Mouse (Mus musculus) intestine, embryonic 15.5 days (tissue): ENCODE measurements at regions not wholly inside any gene's neighbourhood (a gene's known extent, or its start where the extent isn't known, plus 50 kb on each side); places are given as distances from the start of the nearest gene placed in this dataset.

ENCODE experiments used
- ATAC-seq: fragments of 200-750 bp; cut with Nextera tagmentation; 2 replicates; pipeline ENCODE4 v1.8.0; 2017; ENCODE audit warnings: moderate TSS enrichment, moderate library complexity
- H3K27ac ChIP-seq: fragments of 300-500 bp; sonication (generic); 2 replicates; pipeline ENCODE4 v1.5.1; 2015; ENCODE audit warnings: mild to moderate bottlenecking, inconsistent platforms
- H3K27me3 ChIP-seq: fragments of 300-500 bp; sonication (generic); replicated peaks from 2 replicates; pipeline ENCODE4 v1.6.1; 2015; ENCODE audit warnings: inconsistent platforms
- H3K36me3 ChIP-seq: fragments of 300-500 bp; sonication (generic); 2 replicates; pipeline ENCODE4 v1.6.1; 2015; ENCODE audit warnings: inconsistent platforms
- H3K4me1 ChIP-seq: fragments of 300-500 bp; sonication (generic); replicated peaks from 2 replicates; pipeline ENCODE4 v1.6.1; 2015; ENCODE audit warnings: inconsistent platforms
- H3K4me2 ChIP-seq: fragments of 300-500 bp; sonication (generic); replicated peaks from 2 replicates; pipeline ENCODE4 v1.6.1; 2015; ENCODE audit warnings: mild to moderate bottlenecking, inconsistent platforms
- H3K4me3 ChIP-seq: fragments of 300-500 bp; sonication (generic); replicated peaks from 2 replicates; pipeline ENCODE4 v1.5.1; 2015; ENCODE audit warnings: inconsistent platforms
- H3K9ac ChIP-seq: fragments of 300-500 bp; sonication (generic); 2 replicates; pipeline ENCODE4 v1.6.1; 2015; ENCODE audit warnings: inconsistent platforms
- H3K9me3 ChIP-seq: fragments of 300-500 bp; sonication (generic); 2 replicates; pipeline ENCODE4 v1.6.1; 2016; ENCODE audit warnings: inconsistent platforms
- WGBS: fragments of 180-500 bp; shearing (Covaris S2); methylation state at CpG from one replicate; pipeline ENCODE4 v1.1.7; 2015; 5-methylcytosine and 5-hydroxymethylcytosine counted together

DNA sequence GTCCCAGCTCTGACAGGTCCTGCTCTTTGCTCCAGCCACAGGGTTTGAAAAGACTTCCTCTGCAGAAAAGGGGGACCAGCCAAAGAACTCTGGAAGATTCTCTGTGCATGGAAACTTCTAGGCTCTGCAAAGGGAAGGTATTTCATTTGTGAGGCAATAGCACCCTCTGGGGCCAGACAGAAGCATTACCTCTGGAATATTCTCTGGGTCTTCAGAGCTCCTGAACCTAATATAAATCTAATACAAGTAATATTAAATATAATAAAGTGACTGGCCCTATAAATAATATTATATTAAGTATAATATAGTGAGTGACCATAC lies 109.4 kb upstream of the Gm14444 start:
- peak overlapping the region; percentile 54; the same call in 1 of the 2 replicates for H3K27ac ChIP-seq
- no peaks in the 10 kb centered on the region for H3K36me3 ChIP-seq
- ATAC-seq: peak; percentile 43
- H3K27me3 ChIP-seq: no peaks in the 10 kb centered on the region
- H3K4me3 ChIP-seq: no peak overlapping the region
- 0 out of 2 replicates have a peak, but pooled peaks cover 3% of the 10 kb centered on the region for H3K4me1 ChIP-seq
- no peak overlapping the region for H3K9ac ChIP-seq
- H3K4me2 ChIP-seq: no peak overlapping the region
- no peaks in the 10 kb centered on the region for H3K9me3 ChIP-seq

DNA sequence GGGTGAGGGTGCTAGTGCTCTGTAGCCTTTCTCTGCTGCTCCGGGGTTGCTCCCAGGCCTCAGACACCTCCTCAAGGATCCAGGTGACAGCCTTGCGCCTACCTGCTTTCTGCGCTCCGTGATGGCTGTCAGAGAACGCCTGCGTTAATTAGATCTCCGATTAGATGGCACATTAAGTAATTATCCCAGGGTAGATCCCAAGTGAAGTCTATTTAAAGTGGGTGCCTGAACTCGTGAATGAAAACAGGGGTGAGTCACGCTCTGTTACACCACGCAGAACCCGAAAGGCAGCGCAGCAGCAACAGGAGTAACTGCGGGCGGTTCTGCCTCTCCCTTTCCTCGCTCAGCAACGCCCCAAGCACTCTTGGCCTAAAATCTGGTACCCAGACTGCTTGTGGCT lies 108.2 kb upstream of the Gm14444 start:
- no peak for ATAC-seq
- H3K27ac ChIP-seq: no peak overlapping the region
- H3K9me3 ChIP-seq: no peaks in the 10 kb centered on the region
- no peaks in the 10 kb centered on the region for H3K27me3 ChIP-seq
- 0 out of 2 replicates have a peak, but pooled peaks cover 3% of the 10 kb centered on the region for H3K4me1 ChIP-seq
- no peak overlapping the region for H3K4me3 ChIP-seq
- no peaks in the 10 kb centered on the region for H3K36me3 ChIP-seq
- H3K9ac ChIP-seq: no peak overlapping the region
- H3K4me2 ChIP-seq: no peak overlapping the region
- 89% methylated on average over 16 of the region's 16 CpGs for WGBS

DNA sequence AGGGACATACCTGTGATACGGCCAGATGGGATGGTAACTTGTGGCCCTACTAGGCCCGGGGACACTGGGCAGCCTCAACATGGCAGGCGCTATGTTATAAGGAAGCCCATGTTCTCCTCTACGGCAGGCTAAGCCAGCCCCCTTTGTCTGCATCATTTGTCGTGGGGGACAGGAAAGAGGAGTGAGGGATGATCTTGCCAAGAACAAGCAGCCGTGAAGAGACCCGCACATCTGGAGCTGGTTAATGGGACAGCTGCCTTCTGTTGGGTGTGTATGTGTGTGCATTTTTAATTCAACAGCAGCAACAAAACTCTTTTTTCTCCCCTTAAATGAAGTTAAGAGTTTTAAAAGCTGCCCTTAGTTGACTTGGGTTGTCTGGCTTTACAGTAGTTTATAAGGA lies 106.4 kb upstream of the Gm14444 start:
- Histone ChIP-seq H3K9me3 (no peaks in the 10 kb centered on the region), H3K27ac (no peak overlapping the region), H3K4me3 (no peak overlapping the region), H3K4me1 (0 out of 2 replicates have a peak, but pooled peaks cover 3% of the 10 kb centered on the region), H3K27me3 (no peaks in the 10 kb centered on the region), H3K36me3 (no peaks in the 10 kb centered on the region), H3K9ac (no peak overlapping the region), H3K4me2 (no peak overlapping the region)
- ATAC-seq: no peak
- WGBS: 54% methylated on average over 7 of the region's 7 CpGs

DNA sequence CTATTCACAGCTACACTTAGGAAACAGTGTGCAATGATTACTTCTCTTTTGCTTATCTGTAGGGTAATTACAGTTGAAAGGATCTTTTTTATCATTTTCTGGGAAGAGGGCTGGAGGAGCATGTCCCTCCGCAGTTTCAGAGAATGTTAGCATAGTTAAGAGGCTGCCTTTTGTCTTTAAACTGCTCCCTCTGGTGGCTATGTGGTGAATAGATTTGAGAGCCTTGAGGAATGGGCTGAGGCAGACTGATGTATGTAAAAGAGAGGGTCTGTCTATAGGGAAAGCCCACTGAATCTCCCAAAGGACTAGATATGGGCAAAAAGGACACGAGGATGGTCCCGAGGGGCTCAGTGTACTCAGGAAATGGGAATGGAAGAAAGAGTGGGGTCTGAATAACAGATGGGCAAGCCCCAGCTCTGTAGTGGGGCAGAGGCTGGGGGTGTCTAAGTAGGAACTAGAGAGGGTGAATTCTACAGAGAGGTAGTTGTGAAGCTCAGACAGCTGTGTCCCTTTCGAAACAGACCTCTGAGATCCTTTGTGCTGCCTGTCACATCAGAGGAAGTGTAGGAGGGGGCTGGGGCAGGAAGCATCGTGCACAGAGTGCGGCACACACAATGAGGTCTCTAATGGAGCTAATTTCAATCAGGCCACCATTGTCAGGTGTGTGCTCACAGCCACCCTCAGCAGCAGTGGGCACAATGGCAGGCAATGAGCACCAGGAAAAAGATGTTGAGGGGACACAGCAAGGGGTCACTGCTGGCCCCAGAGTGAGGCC lies 104.0 kb upstream of the Gm14444 start:
- H3K36me3 ChIP-seq: no peaks in the 10 kb centered on the region
- peak; percentile 80 for ATAC-seq
- no peak overlapping the region for H3K4me3 ChIP-seq
- no peak overlapping the region for H3K9ac ChIP-seq
- H3K27ac ChIP-seq: no peak overlapping the region
- no peaks in the 10 kb centered on the region for H3K9me3 ChIP-seq
- H3K27me3 ChIP-seq: no peaks in the 10 kb centered on the region
- H3K4me2 ChIP-seq: no peak overlapping the region
- H3K4me1 ChIP-seq: 0 out of 2 replicates have a peak, but pooled peaks cover 3% of the 10 kb centered on the region
- 44% methylated on average over 6 of the region's 6 CpGs for WGBS

DNA sequence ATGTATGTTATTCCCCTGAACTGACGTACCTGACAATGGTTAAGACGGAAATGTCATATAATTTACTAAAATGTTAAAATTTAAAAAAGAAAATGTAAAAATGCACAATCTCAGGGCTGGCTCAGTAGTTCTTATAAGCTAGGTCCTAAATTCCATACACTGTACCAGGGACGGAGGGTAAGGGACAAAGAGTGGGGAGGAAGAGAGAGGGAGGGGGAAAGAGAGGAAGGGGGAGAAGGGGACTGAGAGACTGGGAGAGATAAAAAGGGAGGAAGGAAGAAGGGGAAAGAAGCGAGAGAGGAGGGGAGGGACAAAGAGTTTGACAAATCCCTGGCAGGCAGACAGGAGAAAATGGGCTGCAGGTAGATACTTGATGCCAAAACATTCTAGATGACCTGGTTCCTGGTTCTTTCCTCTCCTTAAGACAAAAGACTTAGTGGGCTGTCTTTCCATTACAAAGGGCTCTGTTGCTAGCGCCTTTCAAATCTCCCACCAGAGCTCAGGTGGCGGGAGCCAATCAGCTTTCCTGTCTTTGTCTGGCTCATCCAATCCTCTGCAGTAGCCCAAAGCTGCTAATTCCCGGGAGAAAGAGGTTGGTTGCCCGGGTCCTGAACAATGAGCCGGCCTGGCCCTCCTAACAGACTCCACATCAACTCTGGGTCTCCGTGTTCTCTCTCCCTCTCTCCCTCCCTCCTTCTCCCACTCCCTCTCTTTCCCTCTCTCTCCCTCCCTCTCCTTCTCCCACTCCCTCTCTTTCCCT lies 92.7 kb upstream of the Gm14444 start:
- WGBS: 32% methylated on average over 10 of the region's 10 CpGs
- no peak overlapping the region for H3K9ac ChIP-seq
- ATAC-seq: peak; percentile 57

DNA sequence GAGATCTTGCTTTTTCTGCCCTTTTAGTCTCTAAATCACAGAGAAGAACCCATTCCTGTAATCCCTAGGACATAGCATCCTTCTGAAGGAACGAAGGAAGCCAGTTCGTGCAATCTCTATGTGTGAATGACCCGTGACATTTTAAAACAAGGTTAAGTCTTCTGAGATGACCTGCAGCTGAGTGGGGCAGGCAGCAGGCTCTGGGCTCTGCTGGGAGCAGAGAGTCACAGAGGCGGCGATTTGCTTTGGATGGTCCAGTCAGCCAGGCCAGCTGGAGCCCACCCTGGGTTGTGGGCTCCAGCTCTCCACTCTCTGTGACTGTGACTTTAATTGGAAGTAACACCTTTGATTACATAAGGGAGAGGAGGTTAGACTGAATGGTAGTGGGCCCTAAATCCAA lies 92.1 kb upstream of the Gm14444 start:
- H3K27me3 ChIP-seq: no peaks in the 10 kb centered on the region
- ATAC-seq: peak; percentile 36; the same call in 1 of the 2 replicates
- no peaks in the 10 kb centered on the region for H3K4me1 ChIP-seq
- whole genome bisulfite sequencing: 28% methylated on average over 5 of the region's 5 CpGs
- H3K27ac ChIP-seq: no peak overlapping the region
- H3K9me3 ChIP-seq: no peaks in the 10 kb centered on the region
- H3K9ac ChIP-seq: no peak overlapping the region
- no peaks in the 10 kb centered on the region for H3K36me3 ChIP-seq
- no peak overlapping the region for H3K4me3 ChIP-seq
- no peak overlapping the region for H3K4me2 ChIP-seq

More for the DNA sequence above, 92.7 kb upstream of the Gm14444 start:
- Histone ChIP-seq H3K27ac (no peak overlapping the region), H3K27me3 (no peaks in the 10 kb centered on the region), H3K9me3 (no peaks in the 10 kb centered on the region), H3K4me3 (no peak overlapping the region), H3K36me3 (no peaks in the 10 kb centered on the region), H3K4me1 (no peaks in the 10 kb centered on the region), H3K4me2 (0 out of 2 replicates have a peak overlapping the region, but pooled peaks have one; percentile 11)

DNA sequence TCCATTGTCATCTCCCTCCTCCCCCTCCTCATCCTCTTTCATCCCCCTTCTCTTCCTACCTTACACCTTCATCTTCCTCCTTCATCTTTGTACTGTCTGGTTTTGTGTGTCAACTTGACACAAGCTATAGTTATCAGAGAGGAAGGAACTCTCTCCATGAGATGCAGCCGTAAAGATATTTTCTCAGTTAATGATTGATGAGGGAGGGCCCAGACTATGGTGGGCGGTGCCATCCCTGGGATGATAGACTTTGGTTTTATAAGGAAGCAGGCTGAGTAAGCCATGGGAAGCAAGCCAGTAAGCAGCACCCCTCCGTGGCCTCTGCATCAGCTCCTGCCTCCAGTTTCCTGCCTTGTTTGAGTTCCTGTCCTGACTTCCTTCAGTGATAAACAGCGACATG lies 87.8 kb upstream of the Gm14444 start:
- WGBS: 48% methylated on average over 4 of the region's 4 CpGs
- Histone ChIP-seq H3K4me3 (no peak overlapping the region), H3K27me3 (no peaks in the 10 kb centered on the region), H3K27ac (no peak overlapping the region), H3K4me2 (no peak overlapping the region), H3K4me1 (no peaks in the 10 kb centered on the region), H3K9me3 (no peaks in the 10 kb centered on the region), H3K36me3 (no peaks in the 10 kb centered on the region), H3K9ac (no peak overlapping the region)
- ATAC-seq: peak; percentile 50; the same call in 1 of the 2 replicates

DNA sequence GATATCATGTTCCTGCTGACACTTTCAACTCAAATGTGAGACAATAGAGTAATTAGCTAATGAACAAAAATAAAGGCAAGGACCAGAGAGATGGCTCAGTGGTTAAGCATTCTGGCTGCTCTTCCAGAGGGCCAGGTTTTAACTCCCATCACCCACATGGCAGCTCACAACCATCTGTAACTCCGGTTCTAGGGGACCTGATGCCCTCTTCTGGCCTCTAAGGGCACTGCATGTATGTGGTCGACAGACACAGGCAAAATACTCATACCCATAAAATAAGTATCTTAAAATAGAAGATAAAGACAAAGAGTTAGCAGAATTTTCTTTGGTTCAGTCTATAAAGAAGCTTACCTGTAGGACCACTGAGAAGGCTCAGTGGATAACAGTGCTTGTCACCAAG lies 80.3 kb upstream of the Gm14444 start:
- Histone ChIP-seq H3K4me2 (no peak overlapping the region), H3K4me1 (no peaks in the 10 kb centered on the region), H3K9ac (no peak overlapping the region), H3K36me3 (no peaks in the 10 kb centered on the region), H3K9me3 (no peaks in the 10 kb centered on the region), H3K27me3 (no peaks in the 10 kb centered on the region), H3K4me3 (no peak overlapping the region), H3K27ac (no peak overlapping the region)
- 69% methylated on average over 2 of the region's 2 CpGs for WGBS
- ATAC-seq: no peak

DNA sequence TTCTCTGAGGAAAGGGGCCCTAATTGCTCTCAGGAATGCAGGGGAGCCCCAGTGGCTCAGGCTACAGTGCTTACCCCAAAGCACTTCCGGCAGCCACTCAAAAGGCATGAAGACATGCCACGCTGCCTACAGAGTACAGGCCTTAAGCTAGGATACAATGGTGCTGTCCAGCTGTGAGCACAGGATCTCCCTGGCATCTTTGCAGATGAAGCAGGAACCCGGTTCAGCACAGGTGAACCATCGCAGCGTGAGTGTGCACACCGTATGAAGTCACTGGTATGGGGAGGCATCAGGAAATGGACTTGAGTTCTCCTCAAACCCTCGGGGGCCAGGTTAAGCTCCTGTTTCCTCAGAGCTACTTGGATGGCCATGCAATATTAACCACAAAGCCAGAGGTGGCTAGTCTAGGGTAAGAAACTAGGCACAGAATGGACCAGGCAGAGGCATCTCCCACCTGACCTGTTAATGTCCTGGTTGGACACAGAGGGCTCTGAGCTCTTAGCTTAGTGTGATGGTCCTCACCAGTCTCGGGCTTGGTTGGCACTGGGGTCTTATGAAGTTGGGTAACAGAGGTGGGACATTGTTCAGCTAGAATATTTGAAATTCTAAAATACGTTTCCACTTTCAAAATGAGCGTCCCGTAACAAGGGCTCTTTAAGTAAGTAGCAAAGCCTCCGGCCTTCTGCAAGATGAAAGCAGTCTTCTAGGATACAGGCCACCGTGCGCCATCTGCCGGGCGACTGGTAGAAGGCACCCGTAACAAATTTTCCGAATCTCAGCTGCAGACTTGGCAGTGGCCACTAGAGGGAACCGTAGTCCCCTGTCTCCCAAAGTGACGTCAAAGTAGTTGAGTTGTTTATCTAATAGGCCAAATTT lies 77.7 kb upstream of the Gm14444 start:
- Histone ChIP-seq H3K9me3 (no peaks in the 10 kb centered on the region), H3K36me3 (no peaks in the 10 kb centered on the region), H3K4me2 (no peak overlapping the region), H3K4me1 (no peaks in the 10 kb centered on the region), H3K27ac (no peak overlapping the region), H3K9ac (no peak overlapping the region), H3K4me3 (no peak overlapping the region), H3K27me3 (no peaks in the 10 kb centered on the region)
- WGBS: 34% methylated on average over 20 of the region's 20 CpGs
- peak; percentile 80 for ATAC-seq

DNA sequence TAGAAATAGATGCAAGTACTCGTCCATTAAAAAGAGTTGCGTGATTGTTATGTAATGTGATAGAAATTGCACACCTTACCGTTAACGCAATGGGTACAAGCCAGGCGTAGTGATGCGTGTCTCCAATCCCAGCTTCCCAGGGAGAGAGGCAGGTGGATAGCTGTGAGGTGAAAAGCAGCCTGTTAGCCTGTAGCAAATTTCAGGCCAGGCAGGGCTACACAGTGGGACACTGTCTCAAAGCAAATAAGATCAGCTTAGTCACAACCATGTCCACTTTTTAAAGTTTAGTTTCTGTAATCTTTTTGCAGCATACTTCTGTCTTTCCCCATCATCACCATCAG lies 77.1 kb upstream of the Gm14444 start:
- 17% methylated on average over 6 of the region's 6 CpGs for WGBS
- Histone ChIP-seq H3K9ac (no peak overlapping the region), H3K4me1 (no peaks in the 10 kb centered on the region), H3K4me2 (no peak overlapping the region), H3K9me3 (no peaks in the 10 kb centered on the region), H3K36me3 (no peaks in the 10 kb centered on the region), H3K27me3 (no peaks in the 10 kb centered on the region), H3K4me3 (no peak overlapping the region), H3K27ac (no peak overlapping the region)
- ATAC-seq: peak; percentile 67

DNA sequence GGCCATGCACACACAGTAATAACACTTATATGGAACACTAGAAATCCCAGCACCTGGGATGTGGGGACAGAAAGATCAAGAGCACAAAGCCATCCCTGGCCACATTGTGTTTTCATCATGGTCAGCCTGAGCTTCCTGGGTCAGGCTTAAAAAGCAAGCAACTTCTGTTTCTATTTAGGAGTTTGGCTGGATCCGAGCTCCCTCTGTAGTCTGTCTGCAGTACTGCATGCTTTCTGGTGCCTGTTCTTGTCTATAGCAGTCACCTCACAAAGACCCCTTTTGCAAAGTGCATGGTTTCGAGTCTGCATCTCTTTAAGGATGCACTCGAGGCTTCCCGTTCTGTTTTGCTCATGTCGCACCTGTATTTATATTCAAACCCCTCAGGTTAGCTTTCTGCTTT lies 73.4 kb upstream of the Gm14444 start:
- Histone ChIP-seq H3K4me1 (no peaks in the 10 kb centered on the region), H3K9ac (no peak overlapping the region), H3K36me3 (no peaks in the 10 kb centered on the region), H3K9me3 (no peaks in the 10 kb centered on the region), H3K4me3 (no peak overlapping the region), H3K27ac (no peak overlapping the region), H3K4me2 (no peak overlapping the region), H3K27me3 (no peaks in the 10 kb centered on the region)
- ATAC-seq: no peak
- WGBS: 32% methylated on average over 5 of the region's 5 CpGs

DNA sequence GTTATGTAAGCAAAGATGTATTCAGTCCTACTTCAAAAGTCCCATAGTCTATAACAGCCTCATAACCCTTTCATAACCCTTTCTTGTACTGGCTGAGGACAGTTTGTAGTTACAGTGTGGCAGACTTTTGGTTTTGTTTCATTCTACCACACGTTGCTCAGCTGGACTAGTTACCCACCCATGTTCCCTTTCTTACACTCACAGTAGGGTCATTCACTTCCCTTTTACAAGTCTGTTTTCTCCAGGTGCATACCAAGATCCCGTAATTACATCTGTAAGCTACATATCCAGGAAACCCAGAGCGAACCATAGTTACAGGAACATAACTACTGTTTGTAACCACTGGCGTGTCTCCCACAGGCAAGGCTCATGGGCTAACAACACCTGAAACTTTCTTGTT lies 72.1 kb upstream of the Gm14444 start:
- Histone ChIP-seq H3K9ac (no peak overlapping the region), H3K4me2 (no peak overlapping the region), H3K36me3 (no peaks in the 10 kb centered on the region), H3K4me1 (no peaks in the 10 kb centered on the region), H3K9me3 (no peaks in the 10 kb centered on the region), H3K4me3 (no peak overlapping the region), H3K27ac (no peak overlapping the region), H3K27me3 (no peaks in the 10 kb centered on the region)
- no peak for ATAC-seq
- WGBS: 81% methylated on average over 4 of the region's 4 CpGs
